Mouse (Mus musculus): ENCODE data around the gene RPS10-NUDT3.

- TF ChIP-seq EP300 (IDR thresholded peaks at IDR 0.05; ENCODE audit: insufficient read depth, low read depth, low read length) (no peak), CTCF (IDR thresholded peaks at IDR 0.05) (peak; percentile 13; the same call in 1 of the 2 replicates), POLR2A (IDR thresholded peaks at IDR 0.05; ENCODE audit: insufficient read depth, low read depth, low read length) (no peak)
These were observed 40.4 kb upstream of the RPS10-NUDT3 start for GRCm38 (mm10) chr17:27675453-27675852.
